Mouse (Mus musculus): ENCODE data around the gene Mast4.

DNA sequence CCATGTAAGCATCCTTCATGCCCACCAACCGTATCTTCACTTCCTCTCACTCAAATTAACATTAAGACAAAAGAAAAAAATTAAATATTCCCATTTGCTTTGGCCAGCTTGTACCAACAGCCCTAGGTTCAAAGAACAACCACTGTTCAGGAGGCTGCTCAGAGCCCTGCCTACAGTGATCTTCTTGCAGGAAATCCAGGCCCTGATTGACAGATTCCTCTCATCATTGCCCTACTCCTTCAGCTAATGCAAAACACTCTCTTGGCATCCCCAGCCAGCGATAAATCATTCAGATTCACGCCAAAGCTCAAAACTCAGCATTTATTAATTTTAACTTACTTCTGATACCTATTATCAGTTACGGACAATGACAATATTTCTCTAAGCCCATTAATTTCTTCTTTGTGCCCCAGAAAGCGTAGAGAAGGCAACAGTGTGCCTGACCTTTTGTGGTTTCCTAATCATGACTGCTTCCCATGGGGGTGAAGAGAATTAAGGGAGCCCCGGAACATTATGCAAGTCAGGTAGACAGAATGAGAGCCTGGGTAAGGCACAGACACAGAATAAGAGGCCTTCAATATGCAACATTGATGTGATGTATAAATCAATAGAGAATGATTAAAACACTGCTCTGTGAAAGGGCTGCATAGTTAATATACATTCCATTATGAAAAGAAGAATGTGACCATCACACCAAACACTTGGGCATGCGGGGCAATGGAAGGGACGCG is 135.9 kb downstream of the Mast4 start:
- TF ChIP-seq CTCF (IDR thresholded peaks at IDR 0.05; ENCODE audit: borderline replicate concordance, insufficient read depth, low read length): no peak
- no peak for TF ChIP-seq POLR2A (IDR thresholded peaks at IDR 0.05; ENCODE audit: low read depth, low read length)
